Mouse (Mus musculus) ES-Bruce4 (cell line): Measurements from ENCODE around the gene Qars. TPM values are rescaled to one million over a fixed set of nuclear protein-coding genes. Genes with fewer than 3 reads are reported as not detected.

ENCODE experiments used
- H3K27ac ChIP-seq: 2 replicates; pipeline ENCODE4 v1.5.1; 2012; ENCODE audit warnings: low read length, inconsistent platforms; ENCODE audit not compliant: insufficient read depth
- H3K27me3 ChIP-seq: 2 replicates; pipeline ENCODE4 v1.6.1; 2012; ENCODE audit warnings: mild to moderate bottlenecking, low read length, inconsistent platforms; ENCODE audit not compliant: control insufficient read depth, poor library complexity, insufficient read depth, severe bottlenecking
- H3K36me3 ChIP-seq: 2 replicates; pipeline ENCODE4 v1.6.1; 2012; ENCODE audit warnings: inconsistent platforms, mild to moderate bottlenecking, low read length, moderate library complexity; ENCODE audit not compliant: control insufficient read depth, poor library complexity, insufficient read depth, severe bottlenecking
- H3K4me1 ChIP-seq: one replicate; pipeline ENCODE4 v1.8.1; 2011; ENCODE audit warnings: low read length; ENCODE audit not compliant: control insufficient read depth, insufficient read depth
- H3K4me3 ChIP-seq: 2 replicates; pipeline ENCODE4 v1.5.1; 2011; ENCODE audit warnings: low read depth, mild to moderate bottlenecking, low read length
- H3K9ac ChIP-seq: 2 replicates; pipeline ENCODE4 v1.6.1; 2012; ENCODE audit warnings: low read depth, mild to moderate bottlenecking, inconsistent platforms; ENCODE audit not compliant: poor library complexity, severe bottlenecking
- H3K9me3 ChIP-seq: replicated peaks from 2 replicates; pipeline ENCODE4 v1.6.1; 2012; ENCODE audit warnings: mild to moderate bottlenecking, low read length, inconsistent platforms; ENCODE audit not compliant: control insufficient read depth, poor library complexity, insufficient read depth, severe bottlenecking
- CTCF ChIP-seq: IDR thresholded peaks from one replicate; pipeline ENCODE4 v1.8.1; 2011; ENCODE audit warnings: low read depth, low read length
- EP300 ChIP-seq: IDR thresholded peaks from 2 replicates; pipeline ENCODE4 v1.6.1; 2011; ENCODE audit warnings: low read depth, low read length; ENCODE audit not compliant: insufficient read depth
- POLR2A ChIP-seq: IDR thresholded peaks from one replicate; pipeline ENCODE4 v1.8.1; 2011; ENCODE audit warnings: low read length; ENCODE audit not compliant: insufficient read depth
- polyA plus RNA-seq: library from polyadenylated mRNA; stranded (reverse); fragments of >200 nt; gene quantifications from 2 replicates; pipeline ENCODE4 v1.2.4, GENCODE M21; 2011; ENCODE audit warnings: low read depth; ENCODE audit not compliant: missing spikeins, insufficient read depth, insufficient read length

The Qars gene
- polyA plus RNA-seq, 1 experiment = 395 TPM

- H3K4me1 ChIP-seq = no peaks in the 10 kb centered on the region
- H3K36me3 ChIP-seq = peaks cover 72% of the 10 kb centered on the region
- H3K27me3 ChIP-seq = no peaks in the 10 kb centered on the region
- H3K27ac ChIP-seq = peak within 1 kb of the TSS; percentile 3; the same call in 1 of the 2 replicates
- TF ChIP-seq CTCF = no peak
- TF ChIP-seq POLR2A = peak; percentile 80
- TF ChIP-seq EP300 = peak; percentile 62; the same call in 1 of the 2 replicates
- H3K9ac ChIP-seq = peak within 1 kb of the TSS; percentile 88
- H3K4me3 ChIP-seq = peak within 1 kb of the TSS; percentile 100
- no peaks in the 10 kb centered on the region for H3K9me3 ChIP-seq
Measured at GRCm38 (mm10) chr9:108560227-108560841, 52.8 kb downstream of the Qars start, which contains the start of gene Impdh2. Impdh2 (plus strand) TSS chr9:108560286.

DNA sequence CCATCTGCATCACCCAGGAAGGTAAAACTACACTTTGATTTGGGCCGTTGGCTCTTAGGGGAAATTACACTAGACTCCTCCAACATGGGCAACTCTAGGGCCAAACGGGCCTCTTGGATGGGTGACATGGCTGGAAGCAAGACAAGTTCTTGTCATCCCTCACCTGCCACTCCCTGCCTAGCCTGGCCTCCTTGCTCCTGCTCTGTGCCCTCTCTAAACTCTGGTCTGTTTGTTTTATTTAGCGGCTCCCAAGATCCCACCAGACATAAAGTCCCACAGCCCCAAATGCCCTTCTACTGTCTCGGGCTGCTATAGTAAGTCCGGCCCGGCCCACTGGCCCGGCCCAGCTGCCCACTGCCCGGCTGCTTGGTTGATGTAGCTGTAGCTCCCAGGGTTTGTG, 56.2 kb downstream of the Qars start:
- Histone ChIP-seq H3K9me3 (no peaks in the 10 kb centered on the region), H3K9ac (no peak overlapping the region), H3K36me3 (peaks cover 49% of the 10 kb centered on the region), H3K27ac (no peak overlapping the region), H3K27me3 (no peaks in the 10 kb centered on the region), H3K4me1 (no peaks in the 10 kb centered on the region), H3K4me3 (no peak overlapping the region)
- TF ChIP-seq POLR2A (no peak), EP300 (no peak), CTCF (no peak)

- Histone ChIP-seq H3K36me3 (peaks cover 44% of the 10 kb centered on the region), H3K4me1 (no peaks in the 10 kb centered on the region), H3K27me3 (no peaks in the 10 kb centered on the region), H3K27ac (no peak overlapping the region), H3K4me3 (no peak overlapping the region), H3K9me3 (no peaks in the 10 kb centered on the region), H3K9ac (no peak overlapping the region)
- TF ChIP-seq EP300 (no peak), POLR2A (no peak), CTCF (no peak)
Measured at GRCm38 (mm10) chr9:108564131-108564530, 56.6 kb downstream of the Qars start.

Other genes with a start within 250 kb of the Qars start
- 116 and 124 TPM in 2 replicates for gene Dag1, start 243.7 kb upstream of the Qars start, polyA plus RNA-seq
- 18.3 and 23.1 TPM in 2 replicates for gene Nicn1, start 217.3 kb upstream of the Qars start, polyA plus RNA-seq
- 69.2 and 69.3 TPM in 2 replicates for gene Amt, start 210.9 kb upstream of the Qars start, polyA plus RNA-seq
- gene Rhoa, start 201.6 kb upstream of the Qars start, polyA plus RNA-seq = 429 and 434 TPM in 2 replicates
- gene Tcta, start 201.5 kb upstream of the Qars start, polyA plus RNA-seq = 4.0 and 7.0 TPM in 2 replicates
- 172 and 194 TPM in 2 replicates for gene Gpx1, start 168.8 kb upstream of the Qars start, polyA plus RNA-seq
- 69.5 and 69.9 TPM in 2 replicates for gene Usp4, start 159.9 kb upstream of the Qars start, polyA plus RNA-seq
- not detected in 2 replicates for gene 1700102P08Rik, start 114.9 kb upstream of the Qars start, polyA plus RNA-seq
- 0.96 and 1.2 TPM in 2 replicates for gene Ccdc36, start 79.2 kb upstream of the Qars start, polyA plus RNA-seq
- not detected in 2 replicates for gene BC048562, start 71.2 kb upstream of the Qars start, polyA plus RNA-seq
- 26.4 and 31.6 TPM in 2 replicates for gene Ccdc71, start 47.2 kb upstream of the Qars start, polyA plus RNA-seq
- 5.8 and 6.4 TPM in 2 replicates for gene Klhdc8b, start 46.1 kb upstream of the Qars start, polyA plus RNA-seq
- 27.4 and 39.0 TPM in 2 replicates for gene Lamb2, start 28.0 kb upstream of the Qars start, polyA plus RNA-seq
- gene Usp19, start 17.1 kb upstream of the Qars start, polyA plus RNA-seq = 86.0 and 90.9 TPM in 2 replicates
- gene Qrich1, start 9.1 kb downstream of the Qars start, polyA plus RNA-seq = 139 and 145 TPM in 2 replicates
- gene Impdh2, start 52.6 kb downstream of the Qars start, polyA plus RNA-seq = 387 and 445 TPM in 2 replicates
- 24.7 and 29.7 TPM in 2 replicates for gene Ndufaf3, start 59.7 kb downstream of the Qars start, polyA plus RNA-seq
- gene Dalrd3, start 62.2 kb downstream of the Qars start, polyA plus RNA-seq = 32.7 and 38.9 TPM in 2 replicates
- gene Wdr6, start 71.0 kb downstream of the Qars start, polyA plus RNA-seq = 24.6 and 24.7 TPM in 2 replicates
- 2.4 TPM in 2 replicates for gene P4htm, start 90.0 kb downstream of the Qars start, polyA plus RNA-seq
- gene Arih2, start 141.7 kb downstream of the Qars start, polyA plus RNA-seq = 131 and 133 TPM in 2 replicates
- gene Slc25a20, start 154.4 kb downstream of the Qars start, polyA plus RNA-seq = 30.1 and 35.7 TPM in 2 replicates
- gene Prkar2a, start 181.6 kb downstream of the Qars start, polyA plus RNA-seq = 58.4 and 72.2 TPM in 2 replicates